Mouse (Mus musculus): ENCODE results near the gene Hyal1.

GRCm38 (mm10) chr9:107608741-107609432 is 32.2 kb downstream of the Hyal1 start, which contains the start of gene Sema3b:
- TF ChIP-seq CTCF (IDR thresholded peaks at IDR 0.05; ENCODE audit: borderline replicate concordance, control insufficient read depth, extremely low read depth, insufficient read depth, low read length, poor library complexity) (no peak), POLR2A (IDR thresholded peaks at IDR 0.05; ENCODE audit: control insufficient read depth, extremely low read depth, insufficient read depth, low read length, poor library complexity) (no peak)

All from thymus, adult 2 months (tissue).